Mouse (Mus musculus) A20 (cell line): ENCODE measurements at regions not wholly inside any gene's neighbourhood (a gene's known extent, or its start where the extent isn't known, plus 50 kb on each side); places are given as distances from the start of the nearest gene placed in this dataset.

Experiments
- DNase-seq: peaks from one replicate; pipeline ENCODE4 v3.0.0-alpha.2; 2011; ENCODE audit warnings: low read depth, low spot score

DNA sequence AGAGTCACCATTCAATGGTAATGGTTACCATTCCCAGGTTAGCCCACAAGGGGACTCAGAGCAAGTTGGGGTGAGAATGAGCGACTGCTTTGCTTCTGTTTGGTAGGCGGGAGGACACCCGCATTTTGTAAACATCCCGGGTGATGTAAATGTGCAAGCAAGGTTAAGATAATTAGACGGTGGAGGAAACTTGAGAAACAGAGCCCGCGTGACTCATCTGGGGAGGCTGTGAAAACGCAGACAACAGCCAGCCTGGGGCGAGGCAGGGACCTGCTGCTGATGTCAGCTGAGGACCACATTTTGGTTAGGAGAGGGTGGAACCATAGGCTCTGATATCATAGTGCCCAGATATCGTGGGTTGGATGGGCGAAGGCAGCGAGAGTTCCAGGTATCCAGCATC, 52.6 kb upstream of the Zbtb40 start:
- DNase-seq = no peak

DNA sequence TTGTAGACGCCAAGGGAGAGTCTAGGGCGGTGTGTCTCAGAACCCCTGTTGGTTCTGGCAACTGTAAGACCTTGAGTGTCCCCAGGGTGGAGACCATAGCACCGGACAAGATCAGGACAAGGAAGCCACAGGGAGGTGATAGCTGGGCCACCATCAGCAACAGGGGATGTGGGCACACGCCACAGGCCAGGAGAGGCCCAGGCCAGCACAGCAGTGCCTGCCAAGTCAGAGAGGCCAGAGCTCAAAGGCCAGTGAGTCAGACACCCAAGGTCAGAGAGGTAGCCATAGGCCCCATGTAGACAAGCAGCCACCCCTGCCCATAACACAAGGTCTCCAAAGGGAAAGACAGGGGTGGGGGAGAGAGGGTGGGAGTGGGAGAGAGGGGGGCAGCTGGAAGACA, 52.2 kb upstream of the Zbtb40 start:
- no peak for DNase-seq
